Mouse (Mus musculus): Measurements from ENCODE around the gene Gm9780.
"Not testable (repeated sequence)": the region's sequence is repeated elsewhere in the genome, so short reads cannot be mapped to it uniquely, and the experiment has no call there.

Gm9780 gene

GRCm38 (mm10) chr14:25978371-25979241 lies 63.9 kb downstream of the Gm9780 start, which contains the start of gene Duxbl1:
Gene Duxbl1, plus strand, starts transcription at chr14:25978577.
- not testable (repeated sequence) for DNase-seq (ENCODE audit: extremely low read depth, insufficient read length, low spot score)

Measured in 3134 (cell line).